Comparison of ENCODE assay signal across 29 mouse cellular contexts in genomic region chr11:70639976-70640375, GRCm38 (mm10). TPM values are rescaled to one million over a fixed set of nuclear protein-coding genes. Genes with fewer than 3 reads are reported as not detected.
DNase-seq lines count a peak whose midpoint lies in the region; ATAC-seq and TF ChIP-seq lines count a peak whose summit lies in the region.
"Had no signal": no experiment of that assay in that cellular context is flagged by ENCODE, and none has a peak within 500 bp of the region (broad histone marks: within the 10 kb centered on the region; RNA-seq: fewer than 3 reads in every experiment).

No protein-coding gene starts in this region.

- H3K27ac ChIP-seq in heart, embryonic 10.5 days: peak overlapping the region; percentile 30; the same call in 1 of the 2 replicates
- H3K27ac ChIP-seq in liver, embryonic 12.5 days: peak overlapping the region; percentile 92
- no peak overlapping the region for H3K27ac ChIP-seq in liver, postnatal 0 days (ENCODE audit: low read depth)
- H3K27ac ChIP-seq in embryonic fibroblast, embryonic 13.5 days (ENCODE audit: insufficient read depth, low read length): no peak overlapping the region
- H3K27ac ChIP-seq in liver, embryonic 16.5 days (ENCODE audit: low read length): no peak overlapping the region
- H3K27ac ChIP-seq: forebrain, embryonic 12.5 days; hindbrain, embryonic 13.5 days; kidney, postnatal 0 days; stomach, embryonic 15.5 days had no signal

- H3K36me3 ChIP-seq in heart, embryonic 10.5 days: peaks cover 24% of the 10 kb centered on the region
- peaks cover 22% of the 10 kb centered on the region for H3K36me3 ChIP-seq in liver, embryonic 12.5 days
- peaks cover 12% of the 10 kb centered on the region for H3K36me3 ChIP-seq in liver, postnatal 0 days (replicated peaks; ENCODE audit: insufficient read depth, low read length)
- H3K36me3 ChIP-seq in liver, embryonic 16.5 days (ENCODE audit: control insufficient read depth, insufficient read depth): peaks cover 11% of the 10 kb centered on the region

- H3K27me3 ChIP-seq in heart, embryonic 10.5 days (ENCODE audit: insufficient read depth, poor library complexity, severe bottlenecking): no peaks in the 10 kb centered on the region
- H3K27me3 ChIP-seq in liver, embryonic 12.5 days (replicated peaks): no peaks in the 10 kb centered on the region
- H3K27me3 ChIP-seq in liver, postnatal 0 days (ENCODE audit: insufficient read depth, low read length): no peaks in the 10 kb centered on the region
- no peaks in the 10 kb centered on the region for H3K27me3 ChIP-seq in liver, embryonic 16.5 days (ENCODE audit: control insufficient read depth, insufficient read depth, low read depth, low read length)
- H3K27me3 ChIP-seq: stomach, embryonic 15.5 days had no signal

- 75% methylated on average over 8 of the region's 8 CpGs for WGBS in heart, embryonic 10.5 days
- 70% methylated on average over 8 of the region's 8 CpGs for WGBS in liver, embryonic 12.5 days (ENCODE audit: insufficient replicate concordance)
- 74% methylated on average over 8 of the region's 8 CpGs for WGBS in liver, postnatal 0 days (ENCODE audit: insufficient replicate concordance)
- 70% methylated on average over 8 of the region's 8 CpGs for WGBS in liver, embryonic 16.5 days (ENCODE audit: insufficient replicate concordance)

- TF ChIP-seq EP300 in liver, postnatal 0 days (IDR thresholded peaks at IDR 0.05; ENCODE audit: low read depth): no peak

- TF ChIP-seq CTCF in liver, postnatal 0 days (IDR thresholded peaks at IDR 0.05; ENCODE audit: low read depth): no peak
- TF ChIP-seq CTCF in embryonic fibroblast, embryonic 13.5 days (IDR thresholded peaks at IDR 0.05; ENCODE audit: borderline replicate concordance, insufficient read depth, low read length): no peak

- no peak for DNase-seq in heart, embryonic 10.5 days (ENCODE audit: low spot score)
- DNase-seq in heart, postnatal 25 days (ENCODE audit: low spot score): no peak
- no peak for DNase-seq in liver, postnatal 0 days
- DNase-seq in layer of hippocampus, adult 9-10 months (ENCODE audit: low spot score): no peak
- DNase-seq: adrenal gland, postnatal 14 days; cerebellum, adult 18-20 months; cerebellum, postnatal 14 days; forebrain, postnatal 0 days; heart, postnatal 4 days; kidney, adult 8-10 months; kidney, postnatal 4 days; layer of hippocampus, postnatal 36 days; left cerebral cortex, postnatal 4 days; lung, adult 2 months; lung, postnatal 4 days; midbrain, embryonic 14.5 days; right cerebral cortex, postnatal 25 days; thymus, postnatal 14 days had no signal

- intact Hi-C loops in heart, postnatal 25 days (cut with DNase I): no loop called here

- H3K4me3 ChIP-seq in heart, embryonic 10.5 days: no peak overlapping the region; the same call in 1 of the 2 replicates
- no peak overlapping the region for H3K4me3 ChIP-seq in liver, embryonic 12.5 days
- H3K4me3 ChIP-seq in liver, postnatal 0 days (ENCODE audit: low read depth, low read length): no peak overlapping the region
- no peak overlapping the region for H3K4me3 ChIP-seq in embryonic fibroblast, embryonic 13.5 days (ENCODE audit: insufficient read depth, low read length)
- H3K4me3 ChIP-seq in liver, embryonic 16.5 days (ENCODE audit: low read depth, low read length): no peak overlapping the region
- H3K4me3 ChIP-seq: forebrain, embryonic 12.5 days; hindbrain, embryonic 13.5 days; stomach, embryonic 15.5 days had no signal

- TF ChIP-seq POLR2A in embryonic fibroblast, embryonic 13.5 days (IDR thresholded peaks at IDR 0.05; ENCODE audit: low read depth, low read length): 0 out of 2 replicates have a peak, but pooled peaks have one; percentile 6

- H3K9ac ChIP-seq in liver, embryonic 12.5 days: peak overlapping the region; percentile 63
- H3K9ac ChIP-seq in liver, postnatal 0 days (replicated peaks): no peak overlapping the region
- H3K9ac ChIP-seq in liver, embryonic 16.5 days (ENCODE audit: low read depth, low read length): no peak overlapping the region
- H3K9ac ChIP-seq: forebrain, embryonic 12.5 days; forebrain, postnatal 0 days; hindbrain, embryonic 13.5 days; stomach, embryonic 15.5 days had no signal

- no peaks in the 10 kb centered on the region for H3K9me3 ChIP-seq in heart, embryonic 10.5 days
- H3K9me3 ChIP-seq in liver, embryonic 12.5 days (replicated peaks): no peaks in the 10 kb centered on the region
- no peaks in the 10 kb centered on the region for H3K9me3 ChIP-seq in liver, postnatal 0 days (ENCODE audit: low read length)
- H3K9me3 ChIP-seq in liver, embryonic 16.5 days (replicated peaks; ENCODE audit: control insufficient read depth, low read length): no peaks in the 10 kb centered on the region
- H3K9me3 ChIP-seq: forebrain, embryonic 12.5 days; hindbrain, embryonic 13.5 days; stomach, embryonic 15.5 days had no signal

- H3K4me2 ChIP-seq in liver, embryonic 12.5 days: peak overlapping the region; percentile 67
- no peak overlapping the region; the same call in 1 of the 2 replicates for H3K4me2 ChIP-seq in liver, postnatal 0 days (ENCODE audit: low read depth, low read length)
- H3K4me2 ChIP-seq in liver, embryonic 16.5 days (ENCODE audit: low read depth, low read length): 0 out of 2 replicates have a peak overlapping the region, but pooled peaks have one; percentile 56
- H3K4me2 ChIP-seq: forebrain, embryonic 12.5 days; hindbrain, embryonic 13.5 days; stomach, embryonic 15.5 days had no signal

- H3K4me1 ChIP-seq in heart, embryonic 10.5 days: peaks cover 24% of the 10 kb centered on the region
- H3K4me1 ChIP-seq in liver, embryonic 12.5 days: peaks cover 61% of the 10 kb centered on the region
- peaks cover 23% of the 10 kb centered on the region for H3K4me1 ChIP-seq in liver, postnatal 0 days (ENCODE audit: insufficient read depth)
- H3K4me1 ChIP-seq in embryonic fibroblast, embryonic 13.5 days (ENCODE audit: control insufficient read depth, insufficient read depth, low read length): no peaks in the 10 kb centered on the region
- H3K4me1 ChIP-seq in liver, embryonic 16.5 days (ENCODE audit: control insufficient read depth, low read depth, low read length): peaks cover 26% of the 10 kb centered on the region
- H3K4me1 ChIP-seq: stomach, embryonic 15.5 days had no signal

- no peak for ATAC-seq in liver, embryonic 12.5 days
- no peak for ATAC-seq in liver, postnatal 0 days
- no peak for ATAC-seq in liver, embryonic 16.5 days (ENCODE audit: low read depth)
- ATAC-seq: CD4-positive, CD25-positive, alpha-beta regulatory T cell, adult 4 months; forebrain, postnatal 0 days; intestine, embryonic 16.5 days had no signal

RNA-seq across cellular contexts. Expression of gene Gp1ba, which starts 1.1 kb away (rescaled TPM):
- 1.6 and 1.9 TPM in 2 replicates for polyA plus RNA-seq in heart, embryonic 10.5 days (2016; fragmentation: Nextera tagmentation; extraction: Ambion mirVana)
- total RNA-seq in heart, postnatal 25 days (2021): under 1 TPM; 0.36 to 0.42 TPM
- 5.5 and 5.6 TPM in 2 replicates for polyA plus RNA-seq in liver, embryonic 12.5 days (2016; fragmentation: Nextera tagmentation; extraction: Ambion mirVana)
- 3.5 and 4.1 TPM in 2 replicates for polyA plus RNA-seq in liver, postnatal 0 days (2015; fragmentation: Nextera tagmentation; extraction: Ambion mirVana)
- polyA plus RNA-seq in embryonic fibroblast, embryonic 13.5 days (2011; ENCODE audit: insufficient read length, low read depth, missing spikeins): not detected in 2 replicates
- polyA plus RNA-seq in liver, embryonic 16.5 days (2015; fragmentation: Nextera tagmentation; extraction: Ambion mirVana): 2.3 and 3.9 TPM in 2 replicates
- total RNA-seq: gastrocnemius, adult 8-10 months; layer of hippocampus, postnatal 36 days had no signal
- polyA plus RNA-seq: cortical plate, adult 2 months had no signal

RNA-seq across cellular contexts. Expression of gene Rnf167, which starts 7.1 kb away (rescaled TPM):
- polyA plus RNA-seq in heart, embryonic 10.5 days (2016; fragmentation: Nextera tagmentation; extraction: Ambion mirVana): 68.3 and 74.4 TPM in 2 replicates
- total RNA-seq in heart, postnatal 25 days (2021): 10 to 100 TPM; 48.0 to 54.0 TPM
- polyA plus RNA-seq in liver, embryonic 12.5 days (2016; fragmentation: Nextera tagmentation; extraction: Ambion mirVana): 73.6 and 86.1 TPM in 2 replicates
- 54.8 and 55.3 TPM in 2 replicates for polyA plus RNA-seq in liver, postnatal 0 days (2015; fragmentation: Nextera tagmentation; extraction: Ambion mirVana)
- 14.9 and 19.5 TPM in 2 replicates for polyA plus RNA-seq in embryonic fibroblast, embryonic 13.5 days (2011; ENCODE audit: insufficient read length, low read depth, missing spikeins)
- polyA plus RNA-seq in liver, embryonic 16.5 days (2015; fragmentation: Nextera tagmentation; extraction: Ambion mirVana): 76.4 and 79.6 TPM in 2 replicates

RNA-seq across cellular contexts. Expression of gene Slc25a11, which starts 7.3 kb away (rescaled TPM):
- polyA plus RNA-seq in heart, embryonic 10.5 days (2016; fragmentation: Nextera tagmentation; extraction: Ambion mirVana): 207 and 246 TPM in 2 replicates
- 100 to 1,000 TPM; 550 to 562 TPM for total RNA-seq in heart, postnatal 25 days (2021)
- 77.3 and 83.3 TPM in 2 replicates for polyA plus RNA-seq in liver, embryonic 12.5 days (2016; fragmentation: Nextera tagmentation; extraction: Ambion mirVana)
- 140 and 143 TPM in 2 replicates for polyA plus RNA-seq in liver, postnatal 0 days (2015; fragmentation: Nextera tagmentation; extraction: Ambion mirVana)
- polyA plus RNA-seq in embryonic fibroblast, embryonic 13.5 days (2011; ENCODE audit: insufficient read length, low read depth, missing spikeins): 75.9 and 81.1 TPM in 2 replicates
- 74.5 and 79.2 TPM in 2 replicates for polyA plus RNA-seq in liver, embryonic 16.5 days (2015; fragmentation: Nextera tagmentation; extraction: Ambion mirVana)

RNA-seq across cellular contexts. Expression of gene Pfn1, which starts 14.5 kb away (rescaled TPM):
- 2,022 and 2,208 TPM in 2 replicates for polyA plus RNA-seq in heart, embryonic 10.5 days (2016; fragmentation: Nextera tagmentation; extraction: Ambion mirVana)
- 100 to 1,000 TPM; 290 to 310 TPM for total RNA-seq in heart, postnatal 25 days (2021)
- polyA plus RNA-seq in liver, embryonic 12.5 days (2016; fragmentation: Nextera tagmentation; extraction: Ambion mirVana): 1,519 and 1,532 TPM in 2 replicates
- polyA plus RNA-seq in liver, postnatal 0 days (2015; fragmentation: Nextera tagmentation; extraction: Ambion mirVana): 918 and 940 TPM in 2 replicates
- polyA plus RNA-seq in embryonic fibroblast, embryonic 13.5 days (2011; ENCODE audit: insufficient read length, low read depth, missing spikeins): 1,131 and 1,278 TPM in 2 replicates
- 899 and 965 TPM in 2 replicates for polyA plus RNA-seq in liver, embryonic 16.5 days (2015; fragmentation: Nextera tagmentation; extraction: Ambion mirVana)

RNA-seq across cellular contexts. Expression of gene Eno3, which starts 17.0 kb away (rescaled TPM):
- polyA plus RNA-seq in heart, embryonic 10.5 days (2016; fragmentation: Nextera tagmentation; extraction: Ambion mirVana): 188 and 256 TPM in 2 replicates
- total RNA-seq in heart, postnatal 25 days (2021): 1,000 to 10,000 TPM; 2,028 to 2,111 TPM
- 6.7 and 7.6 TPM in 2 replicates for polyA plus RNA-seq in liver, embryonic 12.5 days (2016; fragmentation: Nextera tagmentation; extraction: Ambion mirVana)
- polyA plus RNA-seq in liver, postnatal 0 days (2015; fragmentation: Nextera tagmentation; extraction: Ambion mirVana): 4.0 and 21.3 TPM in 2 replicates
- polyA plus RNA-seq in embryonic fibroblast, embryonic 13.5 days (2011; ENCODE audit: insufficient read length, low read depth, missing spikeins): 15.6 and 31.0 TPM in 2 replicates
- polyA plus RNA-seq in liver, embryonic 16.5 days (2015; fragmentation: Nextera tagmentation; extraction: Ambion mirVana): 11.6 and 22.1 TPM in 2 replicates

Comparison
In these comparisons a context has a peak if more than half of its experiments do, and no peak if none do; other contexts are left out.
1. H3K27ac ChIP-seq: peak in heart, embryonic 10.5 days (single experiment) and liver, embryonic 12.5 days (single experiment); none in liver, postnatal 0 days (single experiment), embryonic fibroblast, embryonic 13.5 days (single experiment) and liver, embryonic 16.5 days (single experiment).